Mouse (Mus musculus) heart, postnatal 0 days (tissue): ENCODE data around the gene Vrk1.

ENCODE experiments used
- CTCF ChIP-seq: IDR thresholded peaks from 2 replicates; pipeline ENCODE4 v1.5.1; 2016; ENCODE audit warnings: antibody characterized with exemption, control low read depth, low read depth
- EP300 ChIP-seq: IDR thresholded peaks from 2 replicates; pipeline ENCODE4 v1.6.1; 2016; ENCODE audit warnings: antibody characterized with exemption, low read depth

GRCm38 (mm10) chr12:106030146-106030745 lies 20.2 kb downstream of the Vrk1 start:
- TF ChIP-seq CTCF (no peak), EP300 (no peak)
